Mouse (Mus musculus): ENCODE data around the gene Olfr51. TPM values are rescaled to one million over a fixed set of nuclear protein-coding genes. Genes with fewer than 3 reads are reported as not detected.

The Olfr51 gene
- total RNA-seq, 4 experiments from 2014 or later, result not detected

Other genes with a start within 250 kb of the Olfr51 start
- 1 to 10 TPM; 2.3 to 3.6 (median 2.5) TPM for gene Zfp354c, start 175.9 kb upstream of the Olfr51 start, total RNA-seq (2022)
- 1 to 10 TPM; 1.2 to 2.1 (median 1.7) TPM for gene Zfp879, start 162.0 kb upstream of the Olfr51 start, total RNA-seq (2022)
- not detected for gene Grm6, start 152.9 kb upstream of the Olfr51 start, total RNA-seq (2022)
- 1 to 10 TPM in 1 of 4 experiments, under 1 TPM in 3; 0.41 to 1.8 (median 0.85) TPM for gene Zfp454, start 115.9 kb upstream of the Olfr51 start, total RNA-seq (2022)
- gene Zfp2, start 87.4 kb upstream of the Olfr51 start, total RNA-seq (2022), result 1 to 10 TPM; 3.0 to 4.2 (median 3.2) TPM
- gene Zfp354b, start 72.0 kb upstream of the Olfr51 start, total RNA-seq (2022), result 1 to 10 TPM; 1.2 to 2.1 (median 1.7) TPM
- gene 4933414I15Rik, start 59.8 kb upstream of the Olfr51 start, total RNA-seq (2022), result not detected
- gene Prop1, start 49.8 kb upstream of the Olfr51 start, total RNA-seq (2022), result not detected
- gene Olfr1378, start 37.1 kb upstream of the Olfr51 start, total RNA-seq (2022), result not detected
- gene Olfr1377, start 21.6 kb upstream of the Olfr51 start, total RNA-seq (2022), result not detected
- not detected for gene Olfr54, start 10.6 kb downstream of the Olfr51 start, total RNA-seq (2022)
- not detected for gene Olfr1375, start 44.5 kb downstream of the Olfr51 start, total RNA-seq (2022)
- 1 to 10 TPM; 1.5 to 2.3 (median 2.1) TPM for gene Zfp354a, start 55.7 kb downstream of the Olfr51 start, total RNA-seq (2022)
- gene Gm12569, start 216.9 kb downstream of the Olfr51 start, total RNA-seq (2022), result not detected

Measured in heart, adult 8-10 months (tissue).